Mouse (Mus musculus) neural tube, embryonic 14.5 days (tissue): ENCODE measurements around the gene Trip4. TPM values are rescaled to one million over a fixed set of nuclear protein-coding genes. Genes with fewer than 3 reads are reported as not detected.

Experiments
- ATAC-seq: fragments of 200-750 bp; cut with Nextera tagmentation; 2 replicates; pipeline ENCODE4 v1.8.0; 2017; ENCODE audit warnings: low read depth, mild to moderate bottlenecking, moderate TSS enrichment, moderate library complexity
- H3K27ac ChIP-seq: fragments of 300-500 bp; sonication (generic); 2 replicates; pipeline ENCODE4 v1.5.1; 2014; ENCODE audit warnings: low read depth, mild to moderate bottlenecking, control low read depth, low read length, moderate library complexity, mixed read lengths
- H3K27me3 ChIP-seq: fragments of 300-500 bp; sonication (generic); 2 replicates; pipeline ENCODE4 v1.6.1; 2014; ENCODE audit warnings: low read length; ENCODE audit not compliant: control insufficient read depth, insufficient read depth
- H3K36me3 ChIP-seq: fragments of 300-500 bp; sonication (generic); 2 replicates; pipeline ENCODE4 v1.6.1; 2014; ENCODE audit warnings: low read length, mixed read lengths; ENCODE audit not compliant: control insufficient read depth, insufficient read depth
- H3K4me1 ChIP-seq: fragments of 300-500 bp; sonication (generic); 2 replicates; pipeline ENCODE4 v1.6.1; 2014; ENCODE audit warnings: low read length; ENCODE audit not compliant: control insufficient read depth, insufficient read depth
- H3K4me2 ChIP-seq: fragments of 300-500 bp; sonication (generic); 2 replicates; pipeline ENCODE4 v1.6.1; 2014; ENCODE audit warnings: mild to moderate bottlenecking, low read depth, low read length, control low read depth
- H3K4me3 ChIP-seq: fragments of 300-500 bp; sonication (generic); 2 replicates; pipeline ENCODE4 v1.5.1; 2014; ENCODE audit warnings: low read depth, low read length, control low read depth, mixed read lengths
- H3K9ac ChIP-seq: fragments of 300-500 bp; sonication (generic); replicated peaks from 2 replicates; pipeline ENCODE4 v1.6.1; 2014; ENCODE audit warnings: low read depth, mild to moderate bottlenecking, control low read depth, low read length, mixed read lengths
- H3K9me3 ChIP-seq: fragments of 300-500 bp; sonication (generic); 2 replicates; pipeline ENCODE4 v1.6.1; 2016; ENCODE audit warnings: low read length; ENCODE audit not compliant: control insufficient read depth
- WGBS: fragments of 180-500 bp; shearing (Covaris S2); extraction: QIAGEN DNeasy Blood & Tissue Kit; methylation state at CpG from one replicate; pipeline ENCODE4 v1.1.7; 2014; 5-methylcytosine and 5-hydroxymethylcytosine counted together
- polyA plus RNA-seq: library from polyadenylated mRNA; unstranded; fragments of >200 nt; fragmentation: Nextera tagmentation; extraction: Ambion mirVana; gene quantifications from 2 replicates; pipeline ENCODE4 v1.2.1, GENCODE M21; 2014

The Trip4 gene
- polyA plus RNA-seq, 1 experiment from 2014 or later: 37.2 TPM

DNA sequence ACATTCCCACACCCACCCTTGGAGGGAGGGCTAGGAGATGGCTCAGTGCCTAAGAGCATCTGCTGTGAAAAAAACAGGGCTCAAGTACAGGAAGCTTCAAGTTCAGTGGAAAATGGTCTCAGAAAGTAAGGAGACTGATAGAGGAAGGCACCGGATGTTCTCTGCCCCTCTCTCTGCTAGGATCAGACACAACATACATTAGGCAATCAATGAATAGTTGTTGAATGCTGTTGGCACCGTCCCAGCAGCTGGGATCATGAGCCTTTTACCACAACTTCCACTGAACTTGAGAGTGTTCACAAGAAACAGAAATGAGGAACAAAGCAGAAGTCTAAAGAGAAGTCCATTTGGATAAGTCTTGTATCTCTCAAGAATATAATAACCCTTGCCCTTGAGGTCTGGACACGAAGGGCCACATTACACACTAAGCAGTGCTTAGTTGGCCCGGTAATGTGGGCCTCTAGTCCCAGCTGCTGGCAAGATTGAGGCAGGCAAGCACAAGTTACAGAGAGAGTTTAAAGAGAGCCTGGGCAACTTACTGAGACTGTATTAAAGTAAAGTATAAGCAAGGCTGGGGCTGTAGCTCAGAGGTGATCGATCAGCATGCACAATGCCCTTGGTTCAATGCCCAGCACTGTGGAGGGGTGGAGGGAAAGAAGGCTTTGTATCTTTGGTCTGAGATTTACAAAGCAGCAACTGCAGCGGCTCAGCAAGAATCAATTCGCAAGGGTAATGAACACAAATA, 64.0 kb downstream of the Trip4 start:
- no peaks in the 10 kb centered on the region for H3K27me3 ChIP-seq
- no peak overlapping the region for H3K4me3 ChIP-seq
- no peaks in the 10 kb centered on the region for H3K36me3 ChIP-seq
- peak overlapping the region; percentile 57; the same call in 1 of the 2 replicates for H3K27ac ChIP-seq
- no peaks in the 10 kb centered on the region for H3K9me3 ChIP-seq
- H3K4me2 ChIP-seq: no peak overlapping the region
- WGBS: 30% methylated on average over 7 of the region's 7 CpGs
- ATAC-seq: peak; percentile 60; the same call in 1 of the 2 replicates
- H3K4me1 ChIP-seq: peaks cover 14% of the 10 kb centered on the region; the same call in 1 of the 2 replicates
- H3K9ac ChIP-seq: no peak overlapping the region

GRCm38 (mm10) chr9:65839841-65840240, 68.8 kb downstream of the Trip4 start:
- H3K27ac ChIP-seq: no peak overlapping the region
- no peak overlapping the region for H3K9ac ChIP-seq
- no peaks in the 10 kb centered on the region for H3K9me3 ChIP-seq
- H3K4me1 ChIP-seq: peaks cover 2% of the 10 kb centered on the region; the same call in 1 of the 2 replicates
- no peak overlapping the region for H3K4me2 ChIP-seq
- no peaks in the 10 kb centered on the region for H3K27me3 ChIP-seq
- H3K36me3 ChIP-seq: no peaks in the 10 kb centered on the region
- WGBS: 96% methylated on average over 1 of the region's 1 CpGs
- ATAC-seq: no peak
- no peak overlapping the region for H3K4me3 ChIP-seq

GRCm38 (mm10) chr9:65836916-65837315, 71.7 kb downstream of the Trip4 start:
- Histone ChIP-seq H3K27ac (no peak overlapping the region), H3K27me3 (no peaks in the 10 kb centered on the region), H3K9me3 (no peaks in the 10 kb centered on the region), H3K36me3 (no peaks in the 10 kb centered on the region), H3K4me2 (no peak overlapping the region), H3K4me1 (no peaks in the 10 kb centered on the region), H3K4me3 (no peak overlapping the region), H3K9ac (no peak overlapping the region)
- ATAC-seq: no peak

DNA sequence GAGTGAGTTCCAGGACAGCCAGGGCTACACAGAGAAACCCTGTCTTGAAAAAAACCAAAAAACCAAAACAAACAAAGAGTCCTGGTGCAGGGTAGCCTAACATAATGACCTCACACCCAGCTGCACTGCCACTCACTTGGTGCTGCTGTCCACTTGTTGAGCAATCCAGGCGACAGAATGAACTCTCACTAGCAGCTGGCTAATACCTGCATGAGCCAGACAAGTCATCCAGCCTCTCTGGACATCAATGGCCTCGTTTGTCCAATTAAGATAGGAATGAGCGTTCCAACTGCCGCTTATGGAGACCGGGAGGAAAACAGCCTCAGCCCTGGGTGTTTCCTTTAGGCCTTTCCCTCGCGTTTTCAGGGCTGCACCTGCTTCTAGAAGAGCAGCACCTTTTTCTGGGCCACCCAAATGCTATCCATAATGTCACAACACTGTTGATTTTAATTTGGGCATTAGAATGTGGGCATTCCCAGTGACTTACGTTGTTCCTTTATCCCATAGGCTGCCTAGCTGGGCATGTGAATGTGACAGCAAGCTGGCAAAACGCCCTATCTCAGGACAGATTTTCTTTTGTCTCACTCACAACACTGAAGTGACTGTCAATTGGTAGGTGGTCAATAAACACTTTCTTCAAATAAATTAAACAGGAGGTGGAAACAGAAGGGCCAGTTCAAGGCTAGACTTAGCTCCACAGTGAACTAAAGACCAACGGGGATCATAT, 73.8 kb downstream of the Trip4 start:
- Histone ChIP-seq H3K4me2 (no peak overlapping the region), H3K27me3 (no peaks in the 10 kb centered on the region), H3K9me3 (no peaks in the 10 kb centered on the region), H3K27ac (no peak overlapping the region), H3K36me3 (no peaks in the 10 kb centered on the region), H3K4me3 (no peak overlapping the region), H3K9ac (no peak overlapping the region), H3K4me1 (no peaks in the 10 kb centered on the region)
- WGBS: 36% methylated on average over 10 of the region's 10 CpGs
- no peak for ATAC-seq

DNA sequence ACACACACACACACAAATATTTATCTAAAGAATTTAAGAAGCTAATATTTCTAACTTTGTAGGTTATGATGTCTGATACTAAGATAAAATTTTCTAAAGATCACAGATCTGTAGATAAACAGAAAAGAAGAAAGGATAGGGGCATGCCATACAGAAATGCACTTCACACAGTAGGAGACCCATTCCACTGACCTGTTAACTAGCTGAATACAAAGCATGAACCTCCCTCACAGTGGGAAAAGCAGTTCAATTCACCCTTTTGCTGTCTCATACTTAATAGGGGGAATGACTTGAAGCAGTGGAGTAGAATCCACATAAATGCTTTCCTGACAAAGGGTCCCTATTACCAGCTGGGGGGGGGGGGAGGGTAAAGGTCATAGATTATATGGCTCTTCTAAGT, 75.0 kb downstream of the Trip4 start:
- H3K27me3 ChIP-seq: no peaks in the 10 kb centered on the region
- no peak for ATAC-seq
- no peaks in the 10 kb centered on the region for H3K4me1 ChIP-seq
- H3K9me3 ChIP-seq: no peaks in the 10 kb centered on the region
- no peak overlapping the region for H3K4me2 ChIP-seq
- H3K9ac ChIP-seq: no peak overlapping the region
- H3K4me3 ChIP-seq: no peak overlapping the region
- no peak overlapping the region for H3K27ac ChIP-seq
- H3K36me3 ChIP-seq: no peaks in the 10 kb centered on the region

DNA sequence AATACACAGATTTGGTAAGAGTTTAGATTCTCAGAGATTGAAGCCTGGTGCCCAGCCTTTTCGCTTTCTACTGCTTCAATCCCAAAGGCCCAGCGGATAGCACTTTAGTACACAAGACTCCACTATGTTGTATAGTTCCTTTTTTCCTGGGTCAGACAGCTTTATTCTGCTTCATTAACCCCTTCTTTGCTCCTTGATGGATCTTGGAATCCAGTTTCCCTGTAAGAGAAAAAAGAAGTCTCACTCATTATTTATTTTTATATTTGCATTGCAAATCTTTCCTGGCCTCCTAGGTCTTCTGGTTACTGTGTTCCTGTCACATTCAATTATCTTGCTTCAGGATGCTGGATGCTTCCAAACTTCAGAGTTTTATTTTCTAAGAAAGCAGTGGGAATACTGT, 75.4 kb downstream of the Trip4 start:
- H3K9ac ChIP-seq: no peak overlapping the region
- no peak overlapping the region for H3K4me3 ChIP-seq
- H3K4me1 ChIP-seq: 0 out of 2 replicates have a peak, but pooled peaks cover 3% of the 10 kb centered on the region
- 22% methylated on average over 2 of the region's 2 CpGs for WGBS
- no peak for ATAC-seq
- H3K9me3 ChIP-seq: no peaks in the 10 kb centered on the region
- H3K27me3 ChIP-seq: no peaks in the 10 kb centered on the region
- no peak overlapping the region for H3K4me2 ChIP-seq
- no peak overlapping the region for H3K27ac ChIP-seq
- no peaks in the 10 kb centered on the region for H3K36me3 ChIP-seq

- Histone ChIP-seq H3K9ac (no peak overlapping the region), H3K27me3 (no peaks in the 10 kb centered on the region), H3K36me3 (no peaks in the 10 kb centered on the region), H3K4me1 (0 out of 2 replicates have a peak, but pooled peaks cover 8% of the 10 kb centered on the region), H3K9me3 (no peaks in the 10 kb centered on the region), H3K27ac (no peak overlapping the region; the same call in 1 of the 2 replicates), H3K4me2 (no peak overlapping the region), H3K4me3 (no peak overlapping the region)
- ATAC-seq: no peak
- 14% methylated on average over 2 of the region's 2 CpGs for whole genome bisulfite sequencing
These were observed 76.6 kb downstream of the Trip4 start for GRCm38 (mm10) chr9:65832041-65832440.

DNA sequence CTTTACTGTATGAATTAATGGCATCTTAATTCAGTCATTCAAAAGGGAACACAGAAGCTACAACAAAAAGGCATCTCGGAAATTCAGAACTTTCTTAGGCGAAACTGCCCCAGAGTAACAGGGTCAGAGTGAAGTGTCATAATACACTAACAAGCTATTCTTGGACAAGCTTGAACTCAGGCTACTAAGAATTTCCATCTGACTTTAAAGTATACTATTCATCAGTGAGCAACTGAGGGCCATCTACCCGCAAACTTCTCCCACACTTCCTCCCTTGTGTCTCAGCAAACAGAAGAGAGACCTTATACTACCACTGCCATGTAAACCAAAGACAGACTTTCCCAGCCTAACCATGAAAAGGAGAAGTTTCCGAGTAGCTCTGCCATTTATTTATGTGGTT, 77.4 kb downstream of the Trip4 start:
- H3K4me3 ChIP-seq: no peak overlapping the region
- H3K36me3 ChIP-seq: no peaks in the 10 kb centered on the region
- no peaks in the 10 kb centered on the region for H3K27me3 ChIP-seq
- H3K4me1 ChIP-seq: 0 out of 2 replicates have a peak, but pooled peaks cover 8% of the 10 kb centered on the region
- 30% methylated on average over 4 of the region's 4 CpGs for WGBS
- H3K4me2 ChIP-seq: no peak overlapping the region
- no peak for ATAC-seq
- no peak overlapping the region for H3K27ac ChIP-seq
- no peak overlapping the region for H3K9ac ChIP-seq
- H3K9me3 ChIP-seq: no peaks in the 10 kb centered on the region

DNA sequence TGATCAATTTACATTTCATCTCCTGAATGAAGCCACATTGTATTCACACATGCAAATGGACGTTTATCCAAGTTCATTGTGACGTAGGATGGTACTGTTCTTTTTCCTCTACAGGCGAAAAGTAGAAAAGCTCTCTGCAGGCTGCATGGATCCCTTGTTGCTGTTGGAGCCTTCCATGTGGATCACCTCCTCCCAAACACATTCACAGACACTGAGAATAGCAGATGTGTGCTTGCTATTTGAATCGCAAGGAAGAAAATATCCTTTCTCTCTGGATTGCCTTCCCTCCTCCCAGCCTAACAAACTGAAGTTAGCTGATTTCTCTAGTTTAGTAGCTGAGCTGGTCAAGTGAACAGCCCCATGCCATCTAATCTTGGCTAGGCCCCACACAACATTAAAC, 78.3 kb downstream of the Trip4 start:
- Histone ChIP-seq H3K4me3 (no peak overlapping the region), H3K9me3 (no peaks in the 10 kb centered on the region), H3K36me3 (no peaks in the 10 kb centered on the region), H3K27ac (no peak overlapping the region), H3K27me3 (no peaks in the 10 kb centered on the region), H3K4me2 (no peak overlapping the region), H3K9ac (no peak overlapping the region), H3K4me1 (peaks cover 15% of the 10 kb centered on the region)
- ATAC-seq: no peak
- WGBS: 55% methylated on average over 4 of the region's 4 CpGs
